Mouse (Mus musculus) testis, adult 2 months (tissue): ENCODE results near the gene Evl.

Experiments used
- CTCF ChIP-seq: fragments of 200-500 bp; IDR thresholded peaks from 2 replicates; pipeline ENCODE4 v1.5.1; 2012; ENCODE audit warnings: low read depth, mild to moderate bottlenecking, inconsistent platforms, low read length, moderate library complexity; ENCODE audit not compliant: control insufficient read depth, insufficient read depth, insufficient replicate concordance
- POLR2A ChIP-seq: fragments of 200-500 bp; IDR thresholded peaks from 2 replicates; pipeline ENCODE4 v1.6.1; 2012; ENCODE audit warnings: low read depth, mild to moderate bottlenecking, inconsistent platforms, low read length, moderate library complexity; ENCODE audit not compliant: control insufficient read depth

GRCm38 (mm10) chr12:108510571-108510970 is 43.9 kb upstream of the Evl start:
- TF ChIP-seq POLR2A (no peak), CTCF (no peak)
